Mouse (Mus musculus) kidney, adult 8-10 months (tissue): ENCODE measurements around the gene Gpx2.
A peak's percentile ranks its signal among the peaks of the same experiment; 100 is the strongest.
"Not testable (repeated sequence)": the region's sequence is repeated elsewhere in the genome, so short reads cannot be mapped to it uniquely, and the experiment has no call there.

Experiments used
- DNase-seq, 2 experiments: peaks; one replicate each; pipeline ENCODE4 v3.0.0; 2022

Gene Gpx2

DNA sequence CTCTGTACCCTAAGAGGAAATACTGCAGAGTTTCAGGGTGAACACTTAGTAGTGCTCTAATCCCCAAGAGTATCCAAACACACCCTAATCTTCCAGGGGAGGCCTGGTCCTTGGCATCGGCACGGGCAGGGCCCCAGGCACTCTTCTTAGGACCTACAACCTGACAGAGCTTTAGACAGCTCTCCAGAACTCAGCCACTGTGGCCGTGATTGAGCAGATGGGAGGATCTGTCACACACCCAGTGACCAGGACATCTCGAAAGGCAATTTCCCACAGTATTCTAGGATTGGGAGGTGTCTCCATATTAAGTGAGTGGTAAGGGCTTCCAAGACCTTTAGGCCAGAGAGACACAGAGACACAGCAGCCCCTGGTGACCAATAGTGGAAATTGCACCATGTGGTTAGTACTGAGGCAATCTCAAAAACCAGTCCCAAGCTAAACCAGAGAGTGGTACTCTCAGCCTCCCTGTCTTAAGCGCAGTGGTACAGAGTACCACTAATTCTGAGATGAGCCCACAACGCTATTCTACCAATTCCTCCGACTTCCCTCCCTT is 8.4 kb upstream of the Gpx2 start:
- peak; percentile 34 to 64 for DNase-seq

DNA sequence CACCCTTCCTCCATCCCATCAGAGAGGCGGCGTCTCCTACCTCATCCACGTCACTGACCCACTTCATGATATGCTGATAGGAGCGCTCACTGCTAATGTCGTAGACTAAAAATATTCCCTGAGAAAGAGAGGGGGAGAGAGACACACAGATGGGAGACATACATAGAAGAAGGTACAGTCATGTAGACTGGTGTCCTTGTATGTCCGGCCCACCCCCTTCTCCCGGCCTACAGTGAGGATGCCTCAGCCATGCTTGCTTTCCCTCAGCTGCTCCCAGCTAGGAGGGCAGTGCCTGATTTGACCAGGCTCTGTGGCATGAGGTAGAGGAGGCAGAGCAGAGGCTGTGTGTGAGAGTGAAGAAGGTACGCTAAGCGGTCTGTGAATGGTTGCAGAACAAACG is 7.7 kb upstream of the Gpx2 start:
- DNase-seq: no peak

DNA sequence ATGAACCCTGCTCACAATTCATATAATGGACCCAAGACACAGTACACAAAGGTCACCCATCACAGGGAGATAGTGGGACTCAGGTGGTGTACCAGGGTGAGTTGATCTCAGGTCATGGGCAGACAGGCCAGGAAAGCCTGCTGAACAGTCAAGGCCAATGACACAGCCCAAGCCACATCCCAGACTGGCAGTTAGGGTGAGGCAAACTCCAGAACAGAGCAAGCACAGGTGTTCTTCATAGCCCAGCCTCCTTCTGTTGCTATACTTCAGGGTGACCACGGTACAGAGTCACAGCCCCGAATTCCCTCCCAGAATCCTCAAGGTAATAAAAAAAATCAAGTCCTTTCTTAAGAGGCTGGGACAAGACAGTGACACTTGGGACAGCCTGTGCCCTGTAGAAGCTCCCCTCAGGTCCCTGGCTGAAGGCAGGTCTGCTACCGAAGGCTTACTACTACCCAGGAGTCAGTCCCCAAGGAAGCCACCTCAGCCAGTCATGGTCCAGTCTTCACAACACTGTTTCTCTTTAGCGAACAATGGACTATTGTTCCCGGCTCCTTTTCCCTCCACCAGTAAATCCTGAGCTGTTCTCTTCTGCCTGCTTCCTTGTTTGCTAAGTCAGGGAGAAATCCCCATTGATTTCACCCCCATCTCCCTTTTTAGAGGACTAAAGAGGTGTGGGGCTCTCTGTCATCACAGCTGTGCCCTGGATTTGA is 2.8 kb upstream of the Gpx2 start:
- no peak for DNase-seq

DNA sequence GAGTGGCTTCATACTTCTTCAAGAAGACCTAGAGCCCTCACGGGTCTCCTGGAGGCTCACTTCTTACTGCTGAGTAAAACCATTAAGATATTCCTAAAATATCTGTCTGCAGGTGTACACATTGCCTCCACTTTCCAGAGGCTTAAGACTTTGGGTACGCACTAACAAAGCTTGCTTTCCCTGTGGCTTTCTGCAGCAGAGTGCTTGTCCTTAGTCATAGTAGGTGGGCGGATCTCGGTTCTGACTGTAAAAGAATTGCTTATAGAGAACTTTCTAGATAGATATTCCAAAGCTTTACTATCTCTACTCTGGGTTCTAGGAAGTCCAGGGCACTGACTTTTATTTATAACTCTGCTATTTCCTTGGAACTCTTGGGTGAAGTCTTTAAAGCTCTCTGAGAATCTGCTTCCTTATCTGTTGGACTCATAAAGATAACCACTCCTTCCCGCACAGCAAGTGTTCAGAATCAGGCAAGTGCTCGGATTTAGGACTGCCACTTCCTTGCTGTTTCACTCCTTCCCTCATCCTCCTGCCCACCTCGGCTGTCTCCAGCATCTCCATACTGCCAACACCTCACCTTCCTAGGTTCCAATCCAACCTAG is 1.7 kb upstream of the Gpx2 start:
- DNase-seq: no peak

DNA sequence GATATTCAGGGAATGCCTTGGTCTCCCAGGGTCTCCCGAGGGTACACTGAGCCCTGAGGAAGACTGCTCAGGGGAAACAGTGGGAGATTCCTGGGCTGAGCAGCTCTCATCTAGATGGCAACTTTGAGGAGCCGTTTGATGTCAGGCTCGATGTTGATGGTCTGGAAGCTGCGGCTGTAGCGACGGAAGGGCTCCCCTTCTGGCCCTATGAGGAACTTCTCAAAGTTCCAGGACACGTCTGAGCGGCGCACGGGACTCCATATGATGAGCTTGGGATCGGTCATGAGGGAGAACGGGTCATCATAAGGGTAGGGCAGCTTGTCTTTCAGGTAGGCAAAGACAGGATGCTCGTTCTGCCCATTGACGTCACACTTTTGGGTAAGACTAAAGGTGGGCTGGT is 2.8 kb downstream of the Gpx2 start:
- not testable (repeated sequence) for DNase-seq

DNA sequence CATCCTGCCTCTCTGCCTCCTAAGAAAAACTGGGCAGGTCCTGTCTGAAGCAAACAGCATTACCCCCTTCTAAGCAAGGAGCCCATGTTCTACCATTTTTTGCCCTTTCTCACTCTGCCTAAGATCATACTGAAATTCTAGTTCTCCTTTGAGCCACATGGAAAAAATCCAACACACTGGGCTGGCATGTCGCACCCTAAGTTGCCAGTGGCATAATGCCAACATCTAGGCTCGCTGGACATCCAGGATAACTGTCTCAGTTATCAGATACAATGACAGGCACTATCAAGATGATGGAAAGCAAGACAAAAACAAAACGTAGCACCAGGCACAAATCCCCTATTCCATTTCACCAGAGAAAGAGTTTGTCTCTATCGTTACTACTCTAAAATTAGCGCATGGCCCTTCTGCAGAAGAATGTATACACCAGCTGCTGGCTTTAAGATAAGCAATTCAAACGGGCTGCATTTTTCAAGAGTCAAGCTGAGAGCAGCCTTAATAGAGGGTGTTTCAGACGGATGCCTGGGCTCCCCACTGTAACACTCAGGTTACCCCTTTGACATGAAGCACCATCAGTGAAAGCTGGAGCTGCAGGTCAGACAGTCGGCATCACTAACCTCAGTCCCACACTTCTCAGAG is 4.8 kb downstream of the Gpx2 start:
- no peak for DNase-seq

DNA sequence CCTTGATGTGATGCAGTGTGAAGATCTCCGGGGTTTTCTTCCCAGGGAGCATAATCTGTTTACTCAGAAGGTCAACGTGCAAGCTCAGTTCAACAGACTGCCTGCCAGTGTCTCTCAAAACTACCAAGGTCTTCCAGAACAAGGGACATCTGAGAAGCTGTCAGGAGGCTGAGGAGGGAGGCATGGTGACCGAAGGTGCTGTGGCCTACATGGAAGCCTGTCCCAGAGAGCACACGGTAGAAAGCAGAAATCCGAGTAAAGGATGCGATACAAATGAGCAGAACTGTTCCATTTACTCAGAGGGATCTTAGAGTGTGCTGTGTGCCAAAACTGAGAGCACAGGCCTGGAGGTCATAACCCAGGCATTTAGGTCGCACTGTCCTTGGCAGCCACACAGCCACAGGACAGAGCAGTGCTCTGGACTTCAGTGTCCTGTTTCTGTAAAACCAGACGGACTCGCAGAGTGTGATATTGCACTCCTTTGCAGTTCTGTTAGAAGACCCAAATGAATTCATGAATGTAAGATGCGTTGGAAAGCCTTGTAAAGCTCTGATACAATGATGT is 11.2 kb downstream of the Gpx2 start:
- DNase-seq: no peak

DNA sequence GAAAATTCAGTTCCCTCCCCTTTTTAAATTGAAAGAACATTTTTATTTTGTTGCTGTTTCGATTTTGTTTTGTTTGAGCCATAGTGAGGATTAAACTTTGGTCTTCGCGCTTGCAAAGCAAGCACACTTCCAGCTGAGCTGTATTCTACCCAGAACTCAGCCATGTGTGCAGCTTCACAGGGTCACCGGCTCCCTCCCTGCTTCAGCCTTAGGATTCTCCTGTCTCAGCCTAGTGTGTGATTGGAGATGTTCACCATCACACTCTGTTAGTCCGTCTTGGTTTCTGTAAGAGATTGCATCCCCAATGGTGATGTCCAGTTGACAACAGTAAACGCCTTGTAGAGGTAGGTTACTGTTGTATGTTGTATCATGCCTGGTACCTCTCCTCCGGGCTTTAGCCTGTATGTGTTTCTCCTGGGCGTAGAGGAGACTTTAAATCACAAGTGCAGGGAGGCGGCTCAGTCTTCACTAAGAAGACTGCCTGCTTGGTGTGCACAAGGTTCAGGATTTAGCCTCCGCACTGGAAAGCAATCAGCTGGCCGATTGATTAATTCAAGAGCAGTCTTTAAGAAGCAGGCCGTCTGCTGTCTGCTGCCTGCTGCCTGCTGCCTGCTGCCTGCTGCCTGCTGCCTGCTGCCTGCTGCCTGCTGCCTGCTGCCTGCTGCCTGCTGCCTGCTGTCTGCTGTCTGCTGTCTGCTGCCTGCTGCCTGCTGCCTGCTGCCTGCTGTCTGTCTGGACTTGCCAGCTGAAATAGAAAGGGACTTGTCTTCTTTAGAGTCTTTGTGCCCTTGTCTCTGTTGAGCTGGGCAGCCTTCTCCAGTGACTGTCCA is 14.5 kb downstream of the Gpx2 start:
- DNase-seq: no peak

DNA sequence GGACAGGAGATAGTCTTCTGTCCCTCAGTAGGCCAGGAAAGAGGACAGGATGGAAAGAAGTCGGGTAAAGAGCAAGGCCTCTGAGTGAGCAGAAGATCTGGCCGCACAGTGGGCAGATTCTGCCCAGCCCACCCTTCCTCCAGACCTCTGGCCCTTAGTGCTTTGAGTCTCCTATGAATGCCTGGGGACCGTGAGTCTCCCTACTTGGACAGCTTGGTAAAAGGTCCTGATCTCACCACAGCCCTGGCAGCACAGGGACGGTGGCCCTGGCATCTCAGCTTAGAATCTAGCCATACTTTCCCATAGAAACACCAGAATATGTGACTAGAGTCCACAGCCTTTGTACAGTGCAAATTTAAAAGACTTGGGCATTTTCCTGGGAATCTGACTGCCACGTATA is 15.4 kb downstream of the Gpx2 start:
- DNase-seq: no peak

DNA sequence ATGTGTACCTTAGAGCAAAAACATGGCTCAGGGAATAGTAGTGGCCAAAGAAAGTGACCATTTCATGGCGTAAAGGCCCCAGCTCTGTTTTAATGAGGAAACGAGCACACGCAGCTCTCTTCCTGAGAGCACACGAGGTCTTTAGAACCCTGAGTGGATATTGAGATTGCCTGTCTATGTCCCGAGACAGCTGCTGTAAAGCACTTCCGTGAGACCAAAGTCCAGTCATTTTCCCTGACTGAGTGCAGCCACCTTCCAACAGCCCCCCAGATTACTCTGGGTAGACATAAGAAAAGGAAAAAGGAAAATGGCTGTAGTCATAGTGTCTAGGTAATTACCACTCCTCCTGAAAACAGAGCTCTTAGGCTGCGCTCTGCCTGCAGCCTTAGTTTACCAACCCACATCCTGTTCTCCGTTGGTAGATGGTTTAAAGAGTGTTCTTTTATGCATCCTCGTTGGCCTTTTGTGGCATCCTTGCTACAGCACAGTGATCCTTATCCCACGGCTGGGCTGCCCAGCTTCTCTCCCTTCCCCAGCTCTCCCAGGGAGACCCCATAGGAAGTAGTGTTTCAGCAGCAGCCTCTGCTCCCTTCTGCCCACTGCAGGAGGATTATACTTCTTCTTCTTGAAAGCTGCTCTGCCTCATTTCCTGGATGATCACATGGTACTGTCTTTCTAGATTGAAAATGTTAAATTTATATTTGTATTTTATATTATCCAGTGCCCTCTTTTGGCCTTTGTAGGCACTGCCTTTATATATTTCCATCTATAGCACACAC is 16.9 kb downstream of the Gpx2 start:
- DNase-seq: no peak

DNA sequence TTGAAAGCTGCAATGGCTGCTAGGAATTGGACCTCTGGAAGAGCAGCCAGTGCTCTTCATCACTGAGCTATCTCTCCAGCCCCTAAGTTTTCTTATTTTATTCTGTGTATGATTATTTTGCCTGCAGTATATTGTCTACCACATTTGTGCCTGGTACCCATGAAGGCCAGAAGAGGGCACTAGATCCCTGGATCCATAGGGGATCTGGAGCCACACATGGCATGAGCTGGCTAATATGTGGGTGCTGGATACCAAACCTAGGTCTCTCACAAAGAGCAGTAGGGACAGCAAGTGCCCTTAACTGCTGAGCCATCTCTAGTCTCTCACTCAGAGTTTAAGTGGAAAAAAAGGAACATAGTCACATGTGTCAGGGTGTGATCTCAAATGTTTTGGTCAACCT is 17.5 kb downstream of the Gpx2 start:
- no peak for DNase-seq

DNA sequence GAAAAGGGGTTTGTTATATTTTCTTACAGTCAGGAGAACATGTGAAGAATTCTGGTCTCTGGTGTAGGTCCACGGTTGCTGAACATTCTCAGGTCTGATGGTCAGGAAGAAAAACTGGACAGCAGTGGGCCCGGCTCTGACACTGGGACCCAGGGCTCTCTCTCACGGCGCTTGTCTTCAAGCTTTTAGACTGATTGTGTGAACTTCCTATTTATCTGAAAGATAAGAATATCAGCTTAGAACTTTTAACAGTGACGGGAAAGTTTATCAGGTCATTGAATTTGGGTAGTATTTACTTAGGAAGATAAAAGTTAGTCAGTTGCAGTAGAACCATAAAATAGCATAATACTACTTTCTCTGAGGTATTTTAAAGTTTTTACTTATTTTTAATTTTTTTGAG is 18.5 kb downstream of the Gpx2 start:
- DNase-seq: no peak

DNA sequence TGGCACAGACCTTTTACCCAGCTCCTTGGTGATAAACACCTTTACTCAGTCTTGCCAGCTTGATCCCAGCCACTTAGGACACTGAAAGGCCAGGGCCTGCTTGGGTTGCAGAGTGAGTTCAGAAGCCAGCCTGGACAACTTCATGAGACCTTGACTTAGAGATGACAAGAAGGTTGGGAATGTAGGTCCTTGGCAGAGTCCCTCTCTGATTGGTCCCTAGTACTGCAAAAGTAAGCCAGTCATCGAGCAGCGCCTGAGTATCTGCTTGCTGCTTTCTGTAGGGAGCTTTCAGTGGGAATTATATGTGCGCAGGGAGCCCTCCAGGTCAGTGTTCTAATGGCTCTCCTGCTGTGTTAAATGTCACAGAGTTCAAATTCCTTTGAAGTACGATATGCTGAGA is 20.2 kb downstream of the Gpx2 start:
- DNase-seq: no peak

DNA sequence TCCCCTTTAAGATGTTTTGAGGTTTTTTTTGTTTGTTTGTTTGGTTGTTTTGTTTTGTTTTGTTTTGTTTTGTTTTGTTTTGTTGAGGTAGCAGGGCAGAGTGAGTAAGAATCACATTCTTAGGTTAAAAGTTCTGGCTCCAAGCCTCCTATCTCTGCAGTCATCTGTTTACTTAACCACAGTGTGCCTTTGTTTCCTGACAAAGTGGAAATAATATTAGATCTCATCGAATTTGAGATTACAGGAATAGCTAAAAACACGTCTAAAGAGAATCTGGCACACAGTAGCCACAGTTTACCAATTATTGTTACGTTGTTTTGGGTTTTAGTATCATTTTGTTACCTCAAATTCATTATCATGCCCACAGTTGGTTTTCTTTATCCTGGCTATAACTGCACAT is 20.7 kb downstream of the Gpx2 start:
- DNase-seq: no peak

DNA sequence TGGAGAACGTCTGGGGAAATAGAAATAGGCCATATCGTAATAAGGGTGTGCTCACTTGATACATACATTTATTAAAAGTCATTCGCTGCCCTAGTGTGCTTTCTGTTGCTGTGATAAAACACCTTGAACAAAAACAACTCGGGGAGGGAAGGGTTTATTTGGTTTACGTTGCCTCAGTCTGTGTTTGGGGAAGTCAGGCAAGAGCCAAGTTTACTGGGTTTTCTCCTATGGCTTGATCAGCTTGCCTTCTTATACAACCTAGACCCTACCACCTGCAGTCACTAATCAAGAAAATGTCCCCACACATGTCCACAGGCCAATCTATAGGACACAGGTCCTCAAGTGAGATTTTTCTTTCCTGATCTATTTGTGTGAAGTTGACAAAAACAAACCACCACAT is 23.8 kb downstream of the Gpx2 start:
- DNase-seq: no peak

DNA sequence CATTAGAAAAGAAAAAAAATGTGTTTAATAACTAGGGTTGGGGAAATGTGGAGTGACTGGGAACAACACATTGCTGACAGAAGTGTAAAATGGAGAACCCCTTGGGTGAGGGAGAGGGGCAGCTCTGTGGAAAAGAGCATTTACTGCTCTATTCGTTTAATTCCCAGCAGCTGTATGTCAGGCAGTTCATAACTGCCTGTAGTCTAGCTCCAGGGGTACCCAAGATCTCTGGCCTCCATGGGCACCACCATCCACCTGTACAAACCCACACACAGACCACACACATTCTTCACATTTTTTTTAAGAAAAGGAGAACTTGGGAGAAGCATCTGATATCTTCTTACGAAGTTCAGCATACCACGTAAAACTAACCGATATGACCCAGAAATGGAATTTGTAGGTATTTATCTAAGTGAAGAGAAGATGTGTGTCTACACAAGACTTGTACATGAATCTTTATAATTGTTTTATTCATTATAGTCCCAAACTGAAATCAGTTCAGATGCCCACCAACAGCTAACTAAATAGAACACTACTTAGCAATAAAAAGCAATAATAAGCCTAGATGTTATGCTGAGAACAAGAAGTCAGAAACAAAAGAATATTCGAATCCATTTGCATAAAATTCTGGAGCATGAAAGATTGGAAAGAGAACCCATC is 24.4 kb downstream of the Gpx2 start:
- no peak for DNase-seq

DNA sequence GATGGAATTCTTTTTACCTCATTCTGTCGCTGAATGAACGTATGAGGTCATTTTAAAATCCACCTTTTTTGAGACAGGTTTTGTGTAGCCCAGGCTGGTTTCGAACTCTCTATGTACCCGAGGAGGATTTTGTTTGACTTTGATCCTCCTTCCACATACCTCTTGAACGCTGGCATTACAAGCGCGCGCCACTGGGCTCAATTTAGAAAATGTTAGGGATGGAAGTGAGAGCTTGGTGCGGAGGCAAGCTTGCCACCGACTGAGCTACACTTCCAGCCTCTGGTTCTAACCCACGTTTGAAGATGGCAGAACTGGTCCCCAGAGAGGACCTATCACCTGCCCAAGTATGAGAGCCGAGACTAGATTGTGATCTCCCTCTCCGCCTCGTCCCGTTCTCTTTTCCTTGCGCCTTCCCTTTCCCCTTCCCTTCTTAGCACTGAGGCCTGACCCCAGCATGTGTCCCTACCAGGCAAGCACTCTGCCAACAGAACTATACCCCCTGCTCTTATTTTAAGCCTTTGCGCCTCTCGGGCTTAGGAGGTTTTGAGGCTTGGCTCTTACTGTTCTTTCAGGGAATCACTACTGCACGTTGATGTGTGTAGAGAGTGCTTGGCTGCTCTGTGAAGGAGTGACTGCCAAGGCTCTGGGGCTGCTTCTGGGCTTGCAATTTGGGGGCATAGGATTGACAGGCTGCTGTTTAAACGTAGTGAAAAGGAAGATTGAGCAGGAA is 29.3 kb downstream of the Gpx2 start:
- DNase-seq: no peak

DNA sequence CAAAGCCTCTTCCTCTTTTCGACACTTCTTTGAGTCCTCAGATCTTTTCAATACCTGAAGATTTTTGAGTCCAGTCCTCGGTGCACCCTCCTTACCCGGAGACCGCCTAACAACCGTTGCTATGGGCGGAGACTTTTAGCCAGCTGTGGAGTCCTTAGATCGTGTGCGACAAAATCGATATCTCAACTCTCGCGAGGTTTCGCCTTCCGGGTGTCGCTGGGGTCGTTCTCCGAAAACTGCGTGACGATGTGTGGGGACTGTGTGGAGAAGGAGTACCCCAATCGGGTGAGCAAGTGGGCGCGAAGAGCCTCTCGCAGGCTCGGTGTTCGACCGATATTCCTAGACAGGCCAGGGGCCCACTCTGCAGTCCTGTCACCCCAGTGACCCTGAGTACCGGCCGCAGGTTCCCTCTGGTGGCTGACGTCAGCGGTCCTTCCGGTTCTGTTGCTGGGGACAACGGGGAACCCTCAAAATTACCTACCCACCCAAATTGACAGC is 30.0 kb downstream of the Gpx2 start, which contains the start of the genes Churc1 and Fntb:
Gene Churc1, plus strand, starts transcription at position 185 of the 498 bp plus-strand sequence.
Gene Fntb, plus strand, starts transcription at position 236 of the 498 bp plus-strand sequence.
- DNase-seq: peak; percentile 93 to 94

DNA sequence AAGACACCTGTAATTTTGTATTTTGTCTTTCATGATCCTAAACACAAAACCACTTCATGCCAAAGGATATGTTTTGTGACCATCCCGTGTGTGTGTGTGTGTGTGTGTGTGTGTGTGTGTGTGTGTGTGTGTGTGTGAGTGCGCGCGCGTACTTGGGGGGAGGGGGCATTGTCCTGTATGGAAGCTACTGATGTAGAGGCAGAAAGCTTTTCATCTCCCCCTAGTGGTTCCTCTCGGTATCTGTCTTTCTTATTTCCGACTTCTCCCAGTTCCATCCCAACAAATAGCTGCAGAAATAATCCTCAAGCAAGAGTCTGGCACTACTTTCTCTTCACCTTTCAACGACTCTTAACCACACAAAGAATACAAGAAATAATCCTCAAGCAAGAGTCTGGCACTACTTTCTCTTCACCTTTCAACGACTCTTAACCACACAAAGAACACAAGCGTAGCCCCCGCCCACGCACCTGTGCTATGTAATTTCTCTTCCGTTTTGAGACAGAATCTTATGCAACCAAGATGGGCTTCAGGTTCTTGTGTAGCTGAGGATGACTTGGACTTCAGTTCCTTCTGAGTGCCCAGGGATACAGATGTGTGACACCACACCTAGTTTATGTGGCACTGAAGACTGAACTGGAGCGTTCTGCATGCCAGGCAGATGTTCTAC is 42.6 kb downstream of the Gpx2 start:
- DNase-seq: peak; percentile 28 to 29
